Mouse (Mus musculus): ENCODE results near the gene Mdfic. TPM values are rescaled to one million over a fixed set of nuclear protein-coding genes. Genes with fewer than 3 reads are reported as not detected.

The Mdfic gene
- polyA plus RNA-seq, 1 experiment, result 6.0 TPM

- 95% methylated on average over 3 of the region's 3 CpGs for WGBS
- H3K27ac ChIP-seq (ENCODE audit: insufficient read depth, low read length), result no peak overlapping the region
- no peak overlapping the region for H3K4me3 ChIP-seq (ENCODE audit: extremely low read depth, insufficient read depth, insufficient read length)
- H3K36me3 ChIP-seq (ENCODE audit: control insufficient read depth, insufficient read depth, low read length), result no peaks in the 10 kb centered on the region
- no peak for TF ChIP-seq CTCF (IDR thresholded peaks at IDR 0.05; ENCODE audit: extremely low read depth, insufficient read depth, insufficient read length, insufficient replicate concordance)
- no peak for TF ChIP-seq POLR2A (IDR thresholded peaks at IDR 0.05; ENCODE audit: low read depth, low read length)
- no peaks in the 10 kb centered on the region for H3K4me1 ChIP-seq (ENCODE audit: control insufficient read depth, insufficient read depth, insufficient read length)
- DNase-seq (ENCODE audit: low read depth in 1 of 2, low spot score in 2 of 2), result no peak
- H3K27me3 ChIP-seq (ENCODE audit: control insufficient read depth, insufficient read depth, low read length), result no peaks in the 10 kb centered on the region
These were observed 104.8 kb downstream of the Mdfic start for GRCm38 (mm10) chr6:15825236-15825635.

- 93% methylated on average over 2 of the region's 2 CpGs for WGBS
- Histone ChIP-seq H3K27ac (ENCODE audit: insufficient read depth, low read length) (no peak overlapping the region), H3K27me3 (ENCODE audit: control insufficient read depth, insufficient read depth, low read length) (no peaks in the 10 kb centered on the region), H3K4me3 (ENCODE audit: extremely low read depth, insufficient read depth, insufficient read length) (no peak overlapping the region), H3K36me3 (ENCODE audit: control insufficient read depth, insufficient read depth, low read length) (no peaks in the 10 kb centered on the region), H3K4me1 (ENCODE audit: control insufficient read depth, insufficient read depth, insufficient read length) (no peaks in the 10 kb centered on the region)
- no peak for DNase-seq (ENCODE audit: low read depth in 1 of 2, low spot score in 2 of 2)
- TF ChIP-seq CTCF (IDR thresholded peaks at IDR 0.05; ENCODE audit: extremely low read depth, insufficient read depth, insufficient read length, insufficient replicate concordance) (no peak), POLR2A (IDR thresholded peaks at IDR 0.05; ENCODE audit: low read depth, low read length) (no peak)
These were observed 109.4 kb downstream of the Mdfic start for GRCm38 (mm10) chr6:15829812-15830211.

GRCm38 (mm10) chr6:15830651-15831050, 110.2 kb downstream of the Mdfic start:
- DNase-seq (ENCODE audit: low read depth in 1 of 2, low spot score in 2 of 2), result no peak
- WGBS, result 92% methylated on average over 1 of the region's 1 CpGs
- no peak for TF ChIP-seq POLR2A (IDR thresholded peaks at IDR 0.05; ENCODE audit: low read depth, low read length)
- no peak for TF ChIP-seq CTCF (IDR thresholded peaks at IDR 0.05; ENCODE audit: extremely low read depth, insufficient read depth, insufficient read length, insufficient replicate concordance)
- Histone ChIP-seq H3K27me3 (ENCODE audit: control insufficient read depth, insufficient read depth, low read length) (no peaks in the 10 kb centered on the region), H3K36me3 (ENCODE audit: control insufficient read depth, insufficient read depth, low read length) (no peaks in the 10 kb centered on the region), H3K4me1 (ENCODE audit: control insufficient read depth, insufficient read depth, insufficient read length) (no peaks in the 10 kb centered on the region), H3K4me3 (ENCODE audit: extremely low read depth, insufficient read depth, insufficient read length) (no peak overlapping the region), H3K27ac (ENCODE audit: insufficient read depth, low read length) (no peak overlapping the region)

DNA sequence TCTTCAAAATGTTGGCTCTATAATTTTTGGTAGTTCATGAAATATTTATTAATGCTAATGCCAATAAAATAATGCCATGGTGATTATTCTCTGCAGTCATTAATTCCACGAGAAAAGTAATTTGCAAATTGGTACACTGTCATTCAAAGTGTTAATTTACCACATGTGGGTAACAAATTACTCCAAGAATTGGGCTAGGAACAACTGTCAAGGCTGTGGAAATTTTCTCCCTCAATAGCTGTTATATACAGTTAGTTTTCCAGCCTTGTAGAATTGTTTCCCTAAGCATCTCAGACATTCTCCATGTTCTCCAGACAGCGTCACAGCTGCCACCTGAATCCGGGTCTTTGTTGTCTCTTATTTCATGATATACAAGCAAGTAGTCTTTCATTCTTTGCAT, 117.2 kb downstream of the Mdfic start:
- Histone ChIP-seq H3K36me3 (ENCODE audit: control insufficient read depth, insufficient read depth, low read length) (no peaks in the 10 kb centered on the region), H3K27me3 (ENCODE audit: control insufficient read depth, insufficient read depth, low read length) (no peaks in the 10 kb centered on the region), H3K27ac (ENCODE audit: insufficient read depth, low read length) (no peak overlapping the region), H3K4me3 (ENCODE audit: extremely low read depth, insufficient read depth, insufficient read length) (no peak overlapping the region), H3K4me1 (ENCODE audit: control insufficient read depth, insufficient read depth, insufficient read length) (peaks cover 8% of the 10 kb centered on the region)
- TF ChIP-seq POLR2A (IDR thresholded peaks at IDR 0.05; ENCODE audit: low read depth, low read length) (no peak), CTCF (IDR thresholded peaks at IDR 0.05; ENCODE audit: extremely low read depth, insufficient read depth, insufficient read length, insufficient replicate concordance) (no peak)
- WGBS, result 89% methylated on average over 3 of the region's 3 CpGs
- no peak for DNase-seq (ENCODE audit: low read depth in 1 of 2, low spot score in 2 of 2)

DNA sequence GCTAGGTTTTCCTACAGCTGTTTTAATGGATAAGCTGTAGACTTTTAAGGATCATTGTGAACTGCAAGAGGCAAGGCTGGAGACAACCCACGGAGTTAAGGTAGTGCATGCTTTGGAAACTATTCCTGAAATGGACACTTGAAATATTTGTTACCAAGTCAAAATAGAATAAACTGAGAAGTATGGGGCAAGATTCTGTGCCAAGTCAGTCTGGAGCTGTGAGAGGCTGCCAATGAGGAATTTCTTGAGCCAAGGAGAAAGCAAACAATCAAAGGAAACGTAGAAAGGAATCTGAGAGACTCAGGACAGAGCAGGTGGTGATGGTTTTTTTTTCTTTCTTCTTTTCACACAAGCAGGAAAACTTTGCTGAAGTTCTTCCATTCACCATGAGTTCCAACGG, 119.4 kb downstream of the Mdfic start:
- WGBS, result 86% methylated on average over 3 of the region's 3 CpGs
- Histone ChIP-seq H3K27me3 (ENCODE audit: control insufficient read depth, insufficient read depth, low read length) (no peaks in the 10 kb centered on the region), H3K27ac (ENCODE audit: insufficient read depth, low read length) (no peak overlapping the region), H3K4me3 (ENCODE audit: extremely low read depth, insufficient read depth, insufficient read length) (no peak overlapping the region), H3K4me1 (ENCODE audit: control insufficient read depth, insufficient read depth, insufficient read length) (peaks cover 12% of the 10 kb centered on the region), H3K36me3 (ENCODE audit: control insufficient read depth, insufficient read depth, low read length) (no peaks in the 10 kb centered on the region)
- no peak for DNase-seq (ENCODE audit: low read depth in 1 of 2, low spot score in 2 of 2)
- no peak for TF ChIP-seq POLR2A (IDR thresholded peaks at IDR 0.05; ENCODE audit: low read depth, low read length)
- TF ChIP-seq CTCF (IDR thresholded peaks at IDR 0.05; ENCODE audit: extremely low read depth, insufficient read depth, insufficient read length, insufficient replicate concordance), result no peak

DNA sequence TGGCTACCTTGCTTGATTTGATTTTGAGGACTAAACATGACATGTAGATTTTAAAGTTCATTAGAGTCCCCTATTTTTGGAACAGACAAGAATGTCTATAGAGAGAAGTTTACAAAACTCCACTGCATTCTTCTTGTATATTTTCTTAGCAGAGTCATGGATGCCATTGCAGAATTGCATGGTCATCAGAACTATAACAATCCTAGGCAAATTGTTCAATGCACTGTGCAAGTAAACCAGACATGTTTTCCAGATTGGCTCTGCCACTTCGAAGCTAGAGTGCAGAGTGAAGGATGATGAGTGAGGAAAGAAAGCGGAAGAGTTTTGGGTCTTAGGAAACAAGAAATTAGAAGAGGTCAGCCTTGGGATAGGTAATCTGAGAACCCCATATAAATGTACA, 120.0 kb downstream of the Mdfic start:
- Histone ChIP-seq H3K27ac (ENCODE audit: insufficient read depth, low read length) (no peak overlapping the region), H3K36me3 (ENCODE audit: control insufficient read depth, insufficient read depth, low read length) (no peaks in the 10 kb centered on the region), H3K4me1 (ENCODE audit: control insufficient read depth, insufficient read depth, insufficient read length) (peaks cover 12% of the 10 kb centered on the region), H3K27me3 (ENCODE audit: control insufficient read depth, insufficient read depth, low read length) (no peaks in the 10 kb centered on the region), H3K4me3 (ENCODE audit: extremely low read depth, insufficient read depth, insufficient read length) (no peak overlapping the region)
- TF ChIP-seq CTCF (IDR thresholded peaks at IDR 0.05; ENCODE audit: extremely low read depth, insufficient read depth, insufficient read length, insufficient replicate concordance) (no peak), POLR2A (IDR thresholded peaks at IDR 0.05; ENCODE audit: low read depth, low read length) (no peak)
- no peak for DNase-seq (ENCODE audit: low read depth in 1 of 2, low spot score in 2 of 2)
- WGBS, result 89% methylated on average over 2 of the region's 2 CpGs

- no peak for TF ChIP-seq POLR2A (IDR thresholded peaks at IDR 0.05; ENCODE audit: low read depth, low read length)
- no peak for TF ChIP-seq CTCF (IDR thresholded peaks at IDR 0.05; ENCODE audit: extremely low read depth, insufficient read depth, insufficient read length, insufficient replicate concordance)
- WGBS, result 20% methylated on average over 5 of the region's 5 CpGs
These were observed 121.2 kb downstream of the Mdfic start for GRCm38 (mm10) chr6:15841476-15842209.

More at GRCm38 (mm10) chr6:15841476-15842209, 121.2 kb downstream of the Mdfic start:
- Histone ChIP-seq H3K36me3 (ENCODE audit: control insufficient read depth, insufficient read depth, low read length) (no peaks in the 10 kb centered on the region), H3K4me3 (ENCODE audit: extremely low read depth, insufficient read depth, insufficient read length) (no peak overlapping the region), H3K27ac (ENCODE audit: insufficient read depth, low read length) (peak overlapping the region; percentile 80; the same call in 1 of the 2 replicates), H3K27me3 (ENCODE audit: control insufficient read depth, insufficient read depth, low read length) (no peaks in the 10 kb centered on the region), H3K4me1 (ENCODE audit: control insufficient read depth, insufficient read depth, insufficient read length) (peaks cover 12% of the 10 kb centered on the region)
- peak; percentile 12 to 81 for DNase-seq (ENCODE audit: low read depth in 1 of 2, low spot score in 2 of 2)
